23 mouse cellular contexts compared by ENCODE assay signal in genomic region chr7:19224933-19225332, GRCm38 (mm10). TPM values are rescaled to one million over a fixed set of nuclear protein-coding genes. Genes with fewer than 3 reads are reported as not detected.
A peak's percentile ranks its signal among the peaks of the same experiment; 100 is the strongest.
DNase-seq lines count a peak whose midpoint lies in the region; ATAC-seq lines count a peak whose summit lies in the region.
"Had no signal": no experiment of that assay in that cellular context is flagged by ENCODE, and none has a peak within 500 bp of the region (broad histone marks: within the 10 kb centered on the region; RNA-seq: fewer than 3 reads in every experiment).

No protein-coding gene starts in this region.

- peak; percentile 87 for DNase-seq in heart, embryonic 10.5 days (ENCODE audit: low spot score)
- DNase-seq in heart, postnatal 4 days = no peak
- no peak for DNase-seq in left cerebral cortex, postnatal 14 days (ENCODE audit: low spot score in 2 of 2)
- DNase-seq in spleen, adult 18-20 months = no peak
- DNase-seq: cerebellum, adult 11-12 months; forebrain, postnatal 0 days; gastrocnemius, postnatal 14 days; kidney, postnatal 10 days; layer of hippocampus, adult 9-11 months; lung, adult 2 months; thymus, adult 2 months had no signal

- WGBS in heart, embryonic 10.5 days = 69% methylated on average over 4 of the region's 4 CpGs
- 70% methylated on average over 4 of the region's 4 CpGs for WGBS in limb, embryonic 15.5 days

- no peak for ATAC-seq in limb, embryonic 15.5 days (ENCODE audit: insufficient number of reproducible peaks, low FRiP score, low TSS enrichment, low read depth)
- 0 out of 2 replicates have a peak, but pooled peaks have one; percentile 4 for ATAC-seq in megakaryocyte progenitor cell, adult 5-6 weeks (replicated peaks; ENCODE audit: poor library complexity)
- ATAC-seq: forebrain, postnatal 0 days; intestine, postnatal 0 days; midbrain, embryonic 16.5 days had no signal

- peaks cover 18% of the 10 kb centered on the region for H3K36me3 ChIP-seq in heart, embryonic 10.5 days
- H3K36me3 ChIP-seq in limb, embryonic 15.5 days = peaks cover 15% of the 10 kb centered on the region
- H3K36me3 ChIP-seq: hindbrain, embryonic 15.5 days had no signal

- 0 out of 2 replicates have a peak overlapping the region, but pooled peaks have one; percentile 5 for H3K4me3 ChIP-seq in heart, embryonic 10.5 days
- H3K4me3 ChIP-seq in brown adipose tissue, adult 24 weeks (ENCODE audit: insufficient read depth, low read depth, low read length) = no peak overlapping the region
- no peak overlapping the region for H3K4me3 ChIP-seq in limb, embryonic 15.5 days
- H3K4me3 ChIP-seq: embryonic facial prominence, embryonic 15.5 days; heart, embryonic 15.5 days; hindbrain, embryonic 15.5 days had no signal

- peaks cover 13% of the 10 kb centered on the region for H3K4me1 ChIP-seq in heart, embryonic 10.5 days
- H3K4me1 ChIP-seq in brown adipose tissue, adult 24 weeks (ENCODE audit: control insufficient read depth, insufficient read depth, insufficient read length, low read length) = peaks cover 7% of the 10 kb centered on the region
- H3K4me1 ChIP-seq in limb, embryonic 15.5 days = peaks cover 14% of the 10 kb centered on the region

- H3K9me3 ChIP-seq in heart, embryonic 10.5 days = no peaks in the 10 kb centered on the region
- H3K9me3 ChIP-seq in limb, embryonic 15.5 days = no peaks in the 10 kb centered on the region
- H3K9me3 ChIP-seq: embryonic facial prominence, embryonic 15.5 days; heart, embryonic 15.5 days; hindbrain, embryonic 15.5 days had no signal

- no peak overlapping the region for H3K4me2 ChIP-seq in limb, embryonic 15.5 days
- H3K4me2 ChIP-seq: embryonic facial prominence, embryonic 15.5 days; heart, embryonic 15.5 days; hindbrain, embryonic 15.5 days had no signal

- H3K9ac ChIP-seq in limb, embryonic 15.5 days = 0 out of 2 replicates have a peak overlapping the region, but pooled peaks have one; percentile 4
- H3K9ac ChIP-seq: embryonic facial prominence, embryonic 15.5 days; forebrain, postnatal 0 days; heart, embryonic 15.5 days; hindbrain, embryonic 15.5 days had no signal

- intact Hi-C loops in left cerebral cortex, postnatal 14 days (cut with DNase I) = no loop called here

- H3K27me3 ChIP-seq in heart, embryonic 10.5 days (ENCODE audit: insufficient read depth, poor library complexity, severe bottlenecking) = no peaks in the 10 kb centered on the region
- H3K27me3 ChIP-seq in limb, embryonic 15.5 days = no peaks in the 10 kb centered on the region
- H3K27me3 ChIP-seq: embryonic facial prominence, embryonic 15.5 days; heart, embryonic 15.5 days; hindbrain, embryonic 15.5 days had no signal

- no peak overlapping the region for H3K27ac ChIP-seq in heart, embryonic 10.5 days
- H3K27ac ChIP-seq in brown adipose tissue, adult 24 weeks (replicated peaks; ENCODE audit: low read depth, low read length) = peak overlapping the region; percentile 42
- no peak overlapping the region for H3K27ac ChIP-seq in limb, embryonic 15.5 days
- H3K27ac ChIP-seq: embryonic facial prominence, embryonic 15.5 days; heart, embryonic 15.5 days; hindbrain, embryonic 15.5 days; macrophage had no signal

RNA-seq across cellular contexts. Expression of gene Opa3, which starts 3.2 kb away (rescaled TPM):
- polyA plus RNA-seq in heart, embryonic 10.5 days (2016; fragmentation: Nextera tagmentation; extraction: Ambion mirVana) = 46.8 and 47.9 TPM in 2 replicates
- total RNA-seq in heart, postnatal 4 days (2021) = 10 to 100 TPM; 54.7 to 60.0 TPM
- polyA plus RNA-seq in brown adipose tissue, adult 24 weeks (2012; ENCODE audit: insufficient read depth, insufficient read length, missing spikeins) = 28.9 and 29.2 TPM in 2 replicates
- 28.4 and 31.5 TPM in 2 replicates for polyA plus RNA-seq in limb, embryonic 15.5 days (2015; fragmentation: Nextera tagmentation; extraction: Ambion mirVana)
- total RNA-seq in megakaryocyte progenitor cell, adult 5-6 weeks (2015) = 12.4 and 16.1 TPM in 2 replicates
- total RNA-seq in megakaryocyte progenitor cell, adult 5-6 weeks (2017) = 19.9 and 25.0 TPM in 2 replicates
- 10 to 100 TPM; 40.0 to 43.9 TPM for total RNA-seq in left cerebral cortex, postnatal 14 days (2021)

RNA-seq across cellular contexts. Expression of gene Gpr4, which starts 12.6 kb away (rescaled TPM):
- polyA plus RNA-seq in heart, embryonic 10.5 days (2016; fragmentation: Nextera tagmentation; extraction: Ambion mirVana) = 1.0 and 1.8 TPM in 2 replicates
- total RNA-seq in heart, postnatal 4 days (2021) = 1 to 10 TPM; 6.7 to 8.1 TPM
- polyA plus RNA-seq in brown adipose tissue, adult 24 weeks (2012; ENCODE audit: insufficient read depth, insufficient read length, missing spikeins) = 3.8 and 4.7 TPM in 2 replicates
- polyA plus RNA-seq in limb, embryonic 15.5 days (2015; fragmentation: Nextera tagmentation; extraction: Ambion mirVana) = 2.4 and 3.0 TPM in 2 replicates
- 0.12 TPM in 1 of 2 replicates, not detected in the other for total RNA-seq in megakaryocyte progenitor cell, adult 5-6 weeks (2015)
- total RNA-seq in megakaryocyte progenitor cell, adult 5-6 weeks (2017) = not detected in 2 replicates
- 1 to 10 TPM; 5.2 to 5.5 TPM for total RNA-seq in left cerebral cortex, postnatal 14 days (2021)
- total RNA-seq: common myeloid progenitor, adult 5-6 weeks had no signal

RNA-seq across cellular contexts. Expression of gene Vasp, which starts 46.7 kb away (rescaled TPM):
- polyA plus RNA-seq in heart, embryonic 10.5 days (2016; fragmentation: Nextera tagmentation; extraction: Ambion mirVana) = 99.0 and 112 TPM in 2 replicates
- 100 to 1,000 TPM; 117 to 119 TPM for total RNA-seq in heart, postnatal 4 days (2021)
- 13.4 and 19.2 TPM in 2 replicates for polyA plus RNA-seq in brown adipose tissue, adult 24 weeks (2012; ENCODE audit: insufficient read depth, insufficient read length, missing spikeins)
- polyA plus RNA-seq in limb, embryonic 15.5 days (2015; fragmentation: Nextera tagmentation; extraction: Ambion mirVana) = 73.8 and 84.0 TPM in 2 replicates
- 46.7 and 49.6 TPM in 2 replicates for total RNA-seq in megakaryocyte progenitor cell, adult 5-6 weeks (2015)
- total RNA-seq in megakaryocyte progenitor cell, adult 5-6 weeks (2017) = 71.0 and 73.0 TPM in 2 replicates
- 10 to 100 TPM; 18.4 to 21.1 TPM for total RNA-seq in left cerebral cortex, postnatal 14 days (2021)

RNA-seq across cellular contexts. Expression of gene Eml2, which starts 48.7 kb away (rescaled TPM):
- 12.2 and 14.2 TPM in 2 replicates for polyA plus RNA-seq in heart, embryonic 10.5 days (2016; fragmentation: Nextera tagmentation; extraction: Ambion mirVana)
- total RNA-seq in heart, postnatal 4 days (2021) = 10 to 100 TPM; 70.6 to 77.3 TPM
- 7.7 and 9.2 TPM in 2 replicates for polyA plus RNA-seq in brown adipose tissue, adult 24 weeks (2012; ENCODE audit: insufficient read depth, insufficient read length, missing spikeins)
- 8.7 and 12.8 TPM in 2 replicates for polyA plus RNA-seq in limb, embryonic 15.5 days (2015; fragmentation: Nextera tagmentation; extraction: Ambion mirVana)
- total RNA-seq in megakaryocyte progenitor cell, adult 5-6 weeks (2015) = 4.3 and 5.5 TPM in 2 replicates
- 8.0 and 15.1 TPM in 2 replicates for total RNA-seq in megakaryocyte progenitor cell, adult 5-6 weeks (2017)
- total RNA-seq in left cerebral cortex, postnatal 14 days (2021) = 100 to 1,000 TPM; 167 to 183 TPM

RNA-seq across cellular contexts. Expression of gene Ppm1n, which starts 54.9 kb away (rescaled TPM):
- 0.13 TPM in 1 of 2 replicates, not detected in the other for polyA plus RNA-seq in heart, embryonic 10.5 days (2016; fragmentation: Nextera tagmentation; extraction: Ambion mirVana)
- under 1 TPM in 1 of 2 experiments, not detected in 1; 0.26 TPM for total RNA-seq in heart, postnatal 4 days (2021)
- not detected in 2 replicates for polyA plus RNA-seq in brown adipose tissue, adult 24 weeks (2012; ENCODE audit: insufficient read depth, insufficient read length, missing spikeins)
- polyA plus RNA-seq in limb, embryonic 15.5 days (2015; fragmentation: Nextera tagmentation; extraction: Ambion mirVana) = 0.16 and 0.19 TPM in 2 replicates
- 0.20 TPM in 1 of 2 replicates, not detected in the other for total RNA-seq in megakaryocyte progenitor cell, adult 5-6 weeks (2015)
- not detected in 2 replicates for total RNA-seq in megakaryocyte progenitor cell, adult 5-6 weeks (2017)
- total RNA-seq in left cerebral cortex, postnatal 14 days (2021) = under 1 TPM in 1 of 2 experiments, not detected in 1; 0.40 TPM
- total RNA-seq: common myeloid progenitor, adult 5-6 weeks; gastrocnemius, postnatal 14 days had no signal
- polyA plus RNA-seq: macrophage; neural tube, embryonic 11.5 days; stomach, embryonic 14.5 days had no signal

Comparison
In these comparisons a context has a peak if more than half of its experiments do, and no peak if none do; other contexts are left out.
1. RNA of gene Gpr4, which starts 12.6 kb away (total RNA-seq): 6.7 to 8.1 TPM in heart, postnatal 4 days and 5.2 to 5.5 TPM in left cerebral cortex, postnatal 14 days; 0.12 TPM in megakaryocyte progenitor cell, adult 5-6 weeks; every median in the first group is over 4 times any median in the second.